Mouse (Mus musculus): ENCODE data around the gene Fbxo36.

DNA sequence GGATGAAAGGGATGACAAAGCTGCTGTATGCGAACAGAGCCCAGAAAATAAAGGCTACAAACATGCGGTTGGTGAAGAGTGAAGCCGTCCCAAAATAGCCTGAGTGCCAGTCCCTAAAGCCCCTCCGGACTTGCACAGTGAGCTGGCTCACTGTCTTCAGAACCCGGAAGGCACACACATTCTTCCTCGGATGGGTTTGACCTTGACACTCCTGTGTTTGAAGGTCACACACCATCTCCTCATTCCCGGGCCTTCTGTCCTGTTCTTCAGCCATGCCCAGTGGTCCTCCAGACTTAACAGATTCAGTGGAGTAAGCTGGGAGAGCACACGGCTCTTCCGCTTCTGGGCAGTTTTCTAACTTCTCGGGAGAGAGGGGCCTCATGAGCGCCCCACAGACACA, 72.9 kb downstream of the Fbxo36 start:
- TF ChIP-seq CTCF (IDR thresholded peaks at IDR 0.05; ENCODE audit: borderline replicate concordance, insufficient read depth, low read length) (no peak), POLR2A (IDR thresholded peaks at IDR 0.05; ENCODE audit: low read depth, low read length) (no peak)
